Mouse (Mus musculus) intestine, postnatal 0 days (tissue): ENCODE results near the gene Arpc5. TPM values are rescaled to one million over a fixed set of nuclear protein-coding genes. Genes with fewer than 3 reads are reported as not detected.

Source experiments
- ATAC-seq: fragments of 200-750 bp; cut with Nextera tagmentation; 2 replicates; pipeline ENCODE4 v1.8.0; 2017; ENCODE audit warnings: mild to moderate bottlenecking, moderate TSS enrichment, moderate library complexity
- H3K27ac ChIP-seq: fragments of 300-500 bp; sonication (generic); 2 replicates; pipeline ENCODE4 v1.5.1; 2014; ENCODE audit warnings: mild to moderate bottlenecking, low read depth, low read length, moderate library complexity
- H3K27me3 ChIP-seq: fragments of 300-500 bp; sonication (generic); replicated peaks from 2 replicates; pipeline ENCODE4 v1.6.1; 2014; ENCODE audit warnings: low read length, mixed read lengths; ENCODE audit not compliant: control insufficient read depth, insufficient read depth
- H3K36me3 ChIP-seq: fragments of 300-500 bp; sonication (generic); 2 replicates; pipeline ENCODE4 v1.6.1; 2014; ENCODE audit warnings: mild to moderate bottlenecking, moderate library complexity; ENCODE audit not compliant: control insufficient read depth, insufficient read depth
- H3K4me1 ChIP-seq: fragments of 300-500 bp; sonication (generic); replicated peaks from 2 replicates; pipeline ENCODE4 v1.6.1; 2014; ENCODE audit warnings: antibody characterized with exemption, low read length, mixed read lengths; ENCODE audit not compliant: control insufficient read depth, insufficient read depth
- H3K4me2 ChIP-seq: fragments of 300-500 bp; sonication (generic); replicated peaks from 2 replicates; pipeline ENCODE4 v1.6.1; 2014; ENCODE audit warnings: low read depth, mild to moderate bottlenecking, moderate library complexity
- H3K4me3 ChIP-seq: fragments of 300-500 bp; sonication (generic); 2 replicates; pipeline ENCODE4 v1.5.1; 2014; ENCODE audit warnings: low read depth, low read length
- H3K9ac ChIP-seq: fragments of 300-500 bp; sonication (generic); 2 replicates; pipeline ENCODE4 v1.6.1; 2014; ENCODE audit warnings: mild to moderate bottlenecking, low read depth, low read length
- H3K9me3 ChIP-seq: fragments of 300-500 bp; sonication (generic); 2 replicates; pipeline ENCODE4 v1.6.1; 2016; ENCODE audit warnings: mixed run types; ENCODE audit not compliant: control insufficient read depth
- CTCF ChIP-seq: sonication (generic); IDR thresholded peaks from 2 replicates; pipeline ENCODE4 v1.5.1; 2016; ENCODE audit warnings: low read depth, mild to moderate bottlenecking, control low read depth, antibody characterized with exemption, moderate library complexity
- WGBS: fragments of 180-500 bp; shearing (Covaris S2); extraction: QIAGEN DNeasy Blood & Tissue Kit; methylation state at CpG from one replicate; pipeline ENCODE4 v1.1.7; 2014; 5-methylcytosine and 5-hydroxymethylcytosine counted together
- polyA plus RNA-seq: library from polyadenylated mRNA; unstranded; fragments of >200 nt; fragmentation: Nextera tagmentation; extraction: Ambion mirVana; gene quantifications from 2 replicates; pipeline ENCODE4 v1.2.1, GENCODE M21; 2015

Gene Arpc5
- polyA plus RNA-seq = 460 and 468 TPM in 2 replicates

GRCm38 (mm10) chr1:152766032-152766772, at the start of gene Arpc5, which contains the start of gene Rgl1:
Gene Arpc5 (plus strand): TSS chr1:152766542.
Gene Rgl1 (minus strand): TSS chr1:152766351.
- peak within 1 kb of the TSS; percentile 99 for H3K4me3 ChIP-seq
- peak within 1 kb of the TSS; percentile 99 for H3K9ac ChIP-seq
- peak within 1 kb of the TSS; percentile 84 for H3K4me2 ChIP-seq
- WGBS = under 1% methylated on average over 78 of the region's 86 CpGs
- H3K36me3 ChIP-seq = peaks cover 20% of the 10 kb centered on the region
- no peaks in the 10 kb centered on the region; the same call in 1 of the 2 replicates for H3K4me1 ChIP-seq
- TF ChIP-seq CTCF = peak; percentile 25; the same call in 1 of the 2 replicates
- H3K27me3 ChIP-seq = 0 out of 2 replicates have a peak, but pooled peaks cover 5% of the 10 kb centered on the region
- ATAC-seq = peak; percentile 98
- no peaks in the 10 kb centered on the region for H3K9me3 ChIP-seq
- H3K27ac ChIP-seq = peak within 1 kb of the TSS; percentile 98

GRCm38 (mm10) chr1:152717329-152717728, 49.0 kb upstream of the Arpc5 start:
- ATAC-seq = no peak
- TF ChIP-seq CTCF = no peak
- 71% methylated on average over 1 of the region's 1 CpGs for WGBS

GRCm38 (mm10) chr1:152718200-152718599, 48.1 kb upstream of the Arpc5 start:
- H3K9me3 ChIP-seq = no peaks in the 10 kb centered on the region
- H3K27ac ChIP-seq = no peak overlapping the region
- no peaks in the 10 kb centered on the region for H3K27me3 ChIP-seq
- H3K36me3 ChIP-seq = no peaks in the 10 kb centered on the region
- no peak overlapping the region for H3K4me3 ChIP-seq
- H3K9ac ChIP-seq = no peak overlapping the region
- no peak overlapping the region for H3K4me2 ChIP-seq
- H3K4me1 ChIP-seq = no peaks in the 10 kb centered on the region; the same call in 1 of the 2 replicates
- TF ChIP-seq CTCF = no peak
- 39% methylated on average over 6 of the region's 6 CpGs for WGBS
- ATAC-seq = no peak

More at GRCm38 (mm10) chr1:152717329-152717728, 49.0 kb upstream of the Arpc5 start:
- H3K27me3 ChIP-seq = no peaks in the 10 kb centered on the region
- H3K4me1 ChIP-seq = no peaks in the 10 kb centered on the region; the same call in 1 of the 2 replicates
- H3K4me3 ChIP-seq = no peak overlapping the region
- H3K27ac ChIP-seq = no peak overlapping the region
- H3K36me3 ChIP-seq = no peaks in the 10 kb centered on the region
- no peak overlapping the region for H3K9ac ChIP-seq
- H3K4me2 ChIP-seq = no peak overlapping the region
- H3K9me3 ChIP-seq = no peaks in the 10 kb centered on the region

DNA sequence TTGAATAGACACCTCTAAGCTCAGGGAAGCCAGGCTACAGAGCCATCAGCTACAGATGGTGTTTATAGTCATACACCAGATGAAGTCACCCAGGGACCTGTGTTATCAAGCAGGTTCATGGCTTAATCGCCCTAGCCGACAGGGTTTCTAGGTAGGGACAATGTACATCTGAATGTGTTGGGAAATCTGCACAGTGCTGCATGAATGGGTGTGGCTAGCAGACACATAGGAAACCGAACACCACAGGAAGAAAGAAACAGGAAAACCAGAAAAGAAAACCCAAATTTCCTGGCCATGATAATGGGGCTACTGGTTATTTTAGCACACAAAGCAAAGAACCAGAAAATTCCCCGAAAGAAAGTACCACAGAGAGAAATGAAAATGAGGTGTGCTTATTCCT, 45.4 kb upstream of the Arpc5 start:
- ATAC-seq = peak; percentile 87
- Histone ChIP-seq H3K4me2 (no peak overlapping the region; the same call in 1 of the 2 replicates), H3K9me3 (no peaks in the 10 kb centered on the region), H3K4me3 (no peak overlapping the region), H3K27ac (no peak overlapping the region), H3K36me3 (no peaks in the 10 kb centered on the region), H3K9ac (no peak overlapping the region), H3K27me3 (no peaks in the 10 kb centered on the region), H3K4me1 (no peaks in the 10 kb centered on the region; the same call in 1 of the 2 replicates)
- TF ChIP-seq CTCF = no peak
- 46% methylated on average over 4 of the region's 4 CpGs for WGBS

DNA sequence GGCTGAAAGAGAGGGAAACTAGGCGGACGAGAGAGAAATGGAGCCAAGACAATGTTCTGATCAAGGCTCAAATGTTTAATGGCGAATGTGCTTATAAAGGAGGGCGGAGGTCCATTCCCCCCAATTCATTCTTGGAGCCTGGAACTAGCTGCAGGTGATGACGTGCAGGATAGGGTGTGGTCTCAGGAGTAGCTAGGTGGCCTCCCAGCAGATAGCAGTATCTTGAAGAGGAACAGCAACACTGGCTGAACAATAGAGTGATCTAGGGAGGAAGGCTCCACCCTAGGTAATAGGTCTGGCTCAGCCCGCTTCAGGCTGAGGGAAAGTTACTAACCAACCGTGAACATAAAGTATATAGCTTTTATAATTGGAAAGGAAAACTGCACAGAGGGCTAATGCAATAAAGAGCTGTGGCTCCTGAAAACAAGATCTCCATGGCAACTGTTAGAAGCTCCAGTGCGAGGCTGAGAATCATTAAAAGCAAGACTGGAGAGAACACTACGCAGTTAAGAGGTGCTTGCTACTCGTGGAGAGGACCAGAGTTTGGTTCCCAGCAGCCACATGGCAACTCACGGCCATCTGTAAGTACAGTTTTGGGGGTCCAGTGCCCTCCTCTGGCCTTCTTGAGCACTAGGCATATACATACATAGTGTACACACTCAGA, 44.7 kb upstream of the Arpc5 start:
- Histone ChIP-seq H3K4me1 (no peaks in the 10 kb centered on the region; the same call in 1 of the 2 replicates), H3K27ac (no peak overlapping the region), H3K4me3 (no peak overlapping the region), H3K4me2 (no peak overlapping the region; the same call in 1 of the 2 replicates), H3K36me3 (no peaks in the 10 kb centered on the region), H3K9ac (no peak overlapping the region), H3K9me3 (no peaks in the 10 kb centered on the region), H3K27me3 (no peaks in the 10 kb centered on the region)
- 72% methylated on average over 11 of the region's 11 CpGs for WGBS
- no peak for ATAC-seq
- no peak for TF ChIP-seq CTCF

DNA sequence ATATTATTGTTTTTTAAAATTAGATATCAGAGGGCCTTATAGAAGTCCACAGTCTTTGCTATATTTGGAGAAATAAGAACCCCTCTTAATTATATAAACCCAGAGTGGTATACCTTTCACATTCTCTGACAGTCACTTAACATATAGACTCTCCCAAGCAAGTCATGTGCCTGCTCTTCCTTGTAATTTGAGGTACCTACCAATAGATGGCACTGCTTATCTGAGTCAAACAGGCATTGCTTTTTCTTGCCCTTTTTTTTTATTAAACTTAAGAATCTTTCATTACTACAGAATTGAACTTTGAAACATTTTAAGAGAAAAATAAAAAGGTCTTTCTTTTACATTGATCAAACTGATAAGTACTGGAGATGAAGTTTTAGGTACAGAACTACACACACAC, 42.1 kb upstream of the Arpc5 start:
- Histone ChIP-seq H3K4me3 (no peak overlapping the region), H3K4me2 (no peak overlapping the region), H3K27ac (no peak overlapping the region), H3K9ac (no peak overlapping the region), H3K27me3 (no peaks in the 10 kb centered on the region), H3K9me3 (no peaks in the 10 kb centered on the region), H3K36me3 (no peaks in the 10 kb centered on the region), H3K4me1 (no peaks in the 10 kb centered on the region; the same call in 1 of the 2 replicates)
- TF ChIP-seq CTCF = peak; percentile 63
- ATAC-seq = no peak
